In genomic region chr16:50023885-50024284, GRCm38 (mm10) we compare ENCODE assay signal across 15 mouse cellular contexts.
"Had no signal": no experiment of that assay in that cellular context is flagged by ENCODE, and none has a peak within 500 bp of the region (broad histone marks: within the 10 kb centered on the region; RNA-seq: fewer than 3 reads in every experiment).

No protein-coding gene starts in this region.

- H3K36me3 ChIP-seq: neural tube, embryonic 13.5 days; neural tube, embryonic 15.5 days; stomach, embryonic 15.5 days had no signal

- DNase-seq: retina, postnatal 1 day; right cerebral cortex, adult 18-20 months; right cerebral cortex, postnatal 14 days; right cerebral cortex, postnatal 25 days; right cerebral cortex, postnatal 4 days; spleen, adult 18-20 months; thymus, adult 18-20 months; thymus, adult 2 months; thymus, postnatal 14 days; thymus, postnatal 25 days; thymus, postnatal 36 days; thymus, postnatal 4 days had no signal

- H3K27me3 ChIP-seq: neural tube, embryonic 13.5 days; neural tube, embryonic 15.5 days; stomach, embryonic 15.5 days had no signal

- H3K4me2 ChIP-seq: neural tube, embryonic 13.5 days; neural tube, embryonic 15.5 days; stomach, embryonic 15.5 days had no signal

- H3K4me3 ChIP-seq: neural tube, embryonic 13.5 days; neural tube, embryonic 15.5 days; stomach, embryonic 15.5 days had no signal
